Mouse (Mus musculus) ES-Bruce4 (cell line): ENCODE measurements around the gene Ap2b1.

Source experiments
- CTCF ChIP-seq: IDR thresholded peaks from one replicate; pipeline ENCODE4 v1.8.1; 2011; ENCODE audit warnings: low read depth, low read length
- POLR2A ChIP-seq: IDR thresholded peaks from one replicate; pipeline ENCODE4 v1.8.1; 2011; ENCODE audit warnings: low read length; ENCODE audit not compliant: insufficient read depth

- TF ChIP-seq POLR2A (no peak), CTCF (no peak)
These were observed 22.6 kb upstream of the Ap2b1 start for GRCm38 (mm10) chr11:83276251-83276650.
